Mouse (Mus musculus) embryo, embryonic 11 days (tissue): Measurements from ENCODE around the gene Dgcr2.

Source experiments
- DNase-seq: peaks from one replicate; pipeline ENCODE4 v3.0.0-alpha.2; 2015

The Dgcr2 gene

GRCm38 (mm10) chr16:17896091-17896490 lies 2.3 kb downstream of the Dgcr2 start:
- no peak for DNase-seq

- no peak for DNase-seq
These were observed 4.4 kb downstream of the Dgcr2 start, which contains the start of gene Tssk1 for GRCm38 (mm10) chr16:17893923-17894322. TSS of gene Tssk1 (plus strand) at chr16:17894223.

DNA sequence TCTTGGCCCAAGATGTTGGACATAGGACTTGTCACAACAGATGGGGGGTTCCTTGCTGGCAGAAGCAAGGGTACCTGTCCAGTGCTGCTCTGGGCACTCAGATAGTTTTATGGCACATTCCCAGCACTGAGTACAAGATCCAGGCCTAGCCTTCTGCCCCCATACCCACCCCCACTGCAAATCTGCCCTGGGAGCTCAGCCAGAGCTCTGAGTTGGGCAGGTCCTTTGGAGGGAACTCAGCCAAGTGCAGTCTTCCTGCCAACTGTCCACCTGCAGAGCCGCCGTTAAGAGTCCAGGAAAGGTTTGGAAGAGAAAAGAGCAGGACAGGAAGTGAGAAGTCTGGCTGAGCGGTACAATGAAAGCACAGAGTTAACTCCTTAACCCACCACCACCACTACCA lies 5.8 kb downstream of the Dgcr2 start:
- no peak for DNase-seq

GRCm38 (mm10) chr16:17891567-17891959 lies 6.8 kb downstream of the Dgcr2 start, which contains the start of gene Gm20518:
TSS of gene Gm20518 (minus strand) at chr16:17891671.
- DNase-seq = peak; percentile 100

DNA sequence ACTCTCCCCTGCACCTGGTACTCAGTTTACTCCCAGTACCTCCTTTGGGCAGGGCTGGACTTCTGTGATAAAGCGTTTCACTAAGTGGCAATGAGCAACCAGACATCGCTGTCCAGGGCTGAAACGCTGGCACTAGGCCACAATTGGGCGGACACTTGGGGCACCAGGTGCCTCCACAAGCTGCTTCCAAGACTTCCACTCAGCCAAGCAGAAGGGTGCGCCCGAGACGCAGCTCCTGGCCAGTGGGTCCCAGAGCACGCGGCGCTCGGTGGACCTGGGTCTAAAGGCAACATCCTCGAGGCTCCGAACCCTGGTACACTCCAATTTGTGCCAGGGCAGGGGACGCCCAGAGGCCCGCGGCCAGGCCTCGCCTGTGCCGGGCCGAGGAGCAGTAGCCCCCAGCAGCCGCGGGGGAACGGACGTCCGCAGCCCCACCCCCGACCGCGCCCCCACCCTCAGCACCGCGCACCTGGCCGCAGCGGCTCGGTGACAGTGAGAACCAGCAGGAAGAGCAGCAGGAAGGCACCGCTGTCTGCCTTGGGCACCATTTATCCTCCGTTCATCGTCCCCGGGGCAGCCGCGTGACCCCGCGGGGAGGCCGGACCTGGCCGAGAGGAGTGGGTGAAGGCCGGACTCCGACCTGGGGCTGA lies 7.3 kb downstream of the Dgcr2 start:
- peak; percentile 50 for DNase-seq

- no peak for DNase-seq
These were observed 8.0 kb downstream of the Dgcr2 start for GRCm38 (mm10) chr16:17890342-17890727.

DNA sequence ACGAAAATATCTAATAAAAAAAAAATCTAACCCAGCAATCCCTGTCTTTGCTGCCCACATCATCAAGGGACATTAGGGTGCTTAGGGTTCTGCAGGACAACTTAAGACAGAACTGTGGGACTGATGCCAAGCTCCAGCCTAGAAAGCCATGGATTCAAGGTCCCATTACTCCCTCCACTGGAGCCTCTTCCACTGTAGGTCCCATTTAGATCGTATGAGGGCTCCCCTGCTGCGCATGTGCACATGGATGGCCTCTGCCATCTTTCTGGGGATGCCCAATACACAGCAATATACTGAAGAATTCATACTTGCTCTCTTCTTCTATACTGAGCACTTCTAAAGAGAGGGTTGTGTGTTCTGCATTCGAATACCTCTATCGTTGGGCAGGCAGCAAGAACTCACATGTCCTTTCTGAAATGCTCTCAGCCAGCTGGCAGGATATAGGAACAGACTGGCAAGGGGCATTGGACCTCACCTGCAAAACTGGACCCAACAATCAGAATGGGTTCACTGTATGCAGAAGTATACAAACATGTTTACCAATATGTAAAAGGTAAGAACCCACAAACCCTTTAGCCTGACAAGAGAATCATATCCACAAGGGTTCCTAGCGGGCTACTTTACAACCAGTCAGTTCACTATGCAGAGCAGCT lies 8.5 kb downstream of the Dgcr2 start:
- no peak for DNase-seq

- DNase-seq = no peak
These were observed 14.2 kb downstream of the Dgcr2 start for GRCm38 (mm10) chr16:17884116-17884515.

GRCm38 (mm10) chr16:17882196-17882595 lies 16.2 kb downstream of the Dgcr2 start:
- DNase-seq = no peak

GRCm38 (mm10) chr16:17879571-17879970 lies 18.8 kb downstream of the Dgcr2 start:
- DNase-seq = no peak

GRCm38 (mm10) chr16:17876096-17876495 lies 22.3 kb downstream of the Dgcr2 start:
- DNase-seq = no peak

GRCm38 (mm10) chr16:17875174-17875573 lies 23.2 kb downstream of the Dgcr2 start:
- DNase-seq = no peak

- DNase-seq = no peak
These were observed 25.4 kb downstream of the Dgcr2 start for GRCm38 (mm10) chr16:17872995-17873394.

DNA sequence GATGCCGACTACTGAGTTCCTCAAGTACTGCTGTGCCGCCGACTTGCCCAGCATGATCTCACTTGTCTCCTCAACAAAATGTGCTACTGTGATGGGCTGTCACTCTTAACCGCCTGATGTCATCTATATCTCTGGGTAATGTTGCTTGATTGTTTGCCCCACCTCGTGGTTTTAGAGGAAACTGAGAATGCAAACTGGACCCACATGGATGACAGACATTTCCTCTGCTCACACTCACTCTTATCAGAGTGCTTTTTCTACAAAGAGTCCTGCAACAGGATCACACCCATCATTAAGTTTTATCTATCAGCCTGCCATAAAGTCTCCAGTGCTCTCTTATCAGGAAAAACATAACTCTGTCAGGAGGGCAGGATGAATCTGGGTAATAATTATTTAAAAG lies 27.1 kb downstream of the Dgcr2 start:
- no peak for DNase-seq

GRCm38 (mm10) chr16:17865770-17866169 lies 32.6 kb downstream of the Dgcr2 start:
- no peak for DNase-seq

GRCm38 (mm10) chr16:17865293-17865692 lies 33.1 kb downstream of the Dgcr2 start:
- no peak for DNase-seq

GRCm38 (mm10) chr16:17858592-17858991 lies 39.8 kb downstream of the Dgcr2 start:
- DNase-seq = peak; percentile 28

- DNase-seq = no peak
These were observed 41.2 kb downstream of the Dgcr2 start for GRCm38 (mm10) chr16:17857157-17857556.

GRCm38 (mm10) chr16:17853263-17853662 lies 45.1 kb downstream of the Dgcr2 start:
- no peak for DNase-seq

GRCm38 (mm10) chr16:17851860-17852259 lies 46.5 kb downstream of the Dgcr2 start:
- no peak for DNase-seq

GRCm38 (mm10) chr16:17851331-17851730 lies 47.0 kb downstream of the Dgcr2 start:
- no peak for DNase-seq

GRCm38 (mm10) chr16:17849486-17849885 lies 48.9 kb downstream of the Dgcr2 start:
- DNase-seq = no peak

- peak; percentile 84 for DNase-seq
These were observed 49.4 kb downstream of the Dgcr2 start for GRCm38 (mm10) chr16:17848928-17849327.

GRCm38 (mm10) chr16:17848431-17848830 lies 49.9 kb downstream of the Dgcr2 start:
- no peak for DNase-seq
